Mouse (Mus musculus): ENCODE measurements at regions not wholly inside any gene's neighbourhood (a gene's known extent, or its start where the extent isn't known, plus 50 kb on each side); places are given as distances from the start of the nearest gene placed in this dataset.

- H3K36me3 ChIP-seq (ENCODE audit: control insufficient read depth, insufficient read depth, low read length): no peaks in the 10 kb centered on the region
- H3K27me3 ChIP-seq (ENCODE audit: control insufficient read depth, insufficient read depth, low read length): no peaks in the 10 kb centered on the region
- 72% methylated on average over 6 of the region's 6 CpGs for WGBS
- no peak overlapping the region for H3K4me3 ChIP-seq (ENCODE audit: low read depth, low read length)
- no peaks in the 10 kb centered on the region for H3K4me1 ChIP-seq (ENCODE audit: control insufficient read depth, insufficient read depth, insufficient read length, low read length)
- TF ChIP-seq POLR2A (IDR thresholded peaks at IDR 0.05; ENCODE audit: low read depth, low read length) (no peak), CTCF (IDR thresholded peaks at IDR 0.05; ENCODE audit: extremely low read depth, insufficient read length, insufficient replicate concordance, low read depth, low read length) (no peak)
- H3K27ac ChIP-seq (ENCODE audit: insufficient read depth, low read depth, low read length): no peak overlapping the region
Measured at GRCm38 (mm10) chr3:38084548-38084947, 360.3 kb upstream of the Gm5148 start.

GRCm38 (mm10) chr3:38082386-38082785 is 358.1 kb upstream of the Gm5148 start:
- Histone ChIP-seq H3K36me3 (ENCODE audit: control insufficient read depth, insufficient read depth, low read length) (no peaks in the 10 kb centered on the region), H3K27ac (ENCODE audit: insufficient read depth, low read depth, low read length) (no peak overlapping the region), H3K4me1 (ENCODE audit: control insufficient read depth, insufficient read depth, insufficient read length, low read length) (no peaks in the 10 kb centered on the region), H3K27me3 (ENCODE audit: control insufficient read depth, insufficient read depth, low read length) (no peaks in the 10 kb centered on the region), H3K4me3 (ENCODE audit: low read depth, low read length) (no peak overlapping the region)
- 82% methylated on average over 11 of the region's 11 CpGs for WGBS
- no peak for TF ChIP-seq POLR2A (IDR thresholded peaks at IDR 0.05; ENCODE audit: low read depth, low read length)
- no peak for TF ChIP-seq CTCF (IDR thresholded peaks at IDR 0.05; ENCODE audit: extremely low read depth, insufficient read length, insufficient replicate concordance, low read depth, low read length)

- no peaks in the 10 kb centered on the region for H3K4me1 ChIP-seq (ENCODE audit: control insufficient read depth, insufficient read depth, insufficient read length, low read length)
- H3K27me3 ChIP-seq (ENCODE audit: control insufficient read depth, insufficient read depth, low read length): no peaks in the 10 kb centered on the region
- H3K4me3 ChIP-seq (ENCODE audit: low read depth, low read length): no peak overlapping the region
- H3K36me3 ChIP-seq (ENCODE audit: control insufficient read depth, insufficient read depth, low read length): no peaks in the 10 kb centered on the region
- WGBS: 36% methylated on average over 1 of the region's 1 CpGs
- TF ChIP-seq POLR2A (IDR thresholded peaks at IDR 0.05; ENCODE audit: low read depth, low read length) (no peak), CTCF (IDR thresholded peaks at IDR 0.05; ENCODE audit: extremely low read depth, insufficient read length, insufficient replicate concordance, low read depth, low read length) (no peak)
- H3K27ac ChIP-seq (ENCODE audit: insufficient read depth, low read depth, low read length): no peak overlapping the region
Measured at GRCm38 (mm10) chr3:38076835-38077234, 352.5 kb upstream of the Gm5148 start.

DNA sequence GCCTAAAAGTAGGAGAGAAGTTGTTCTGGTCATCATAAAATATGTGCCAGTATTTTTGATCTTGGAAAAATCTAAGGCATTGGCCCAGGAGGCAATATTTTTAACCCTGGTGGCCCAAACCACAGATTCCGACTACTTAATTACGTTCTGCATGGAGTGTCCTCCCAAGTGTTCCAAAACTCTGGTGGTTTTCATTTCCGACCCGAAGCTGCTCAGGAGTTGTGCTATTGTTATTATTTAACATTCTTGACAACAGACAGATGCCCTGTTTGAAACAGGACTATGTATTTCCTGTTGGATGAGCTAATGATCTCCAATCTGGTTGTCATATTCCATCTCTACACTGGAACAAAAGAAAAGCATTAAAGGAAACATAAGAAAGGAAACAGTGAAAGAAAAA is 349.7 kb upstream of the Gm5148 start:
- H3K27ac ChIP-seq (ENCODE audit: insufficient read depth, low read depth, low read length): no peak overlapping the region
- no peak overlapping the region for H3K4me3 ChIP-seq (ENCODE audit: low read depth, low read length)
- no peaks in the 10 kb centered on the region for H3K4me1 ChIP-seq (ENCODE audit: control insufficient read depth, insufficient read depth, insufficient read length, low read length)
- WGBS: 81% methylated on average over 4 of the region's 4 CpGs
- H3K27me3 ChIP-seq (ENCODE audit: control insufficient read depth, insufficient read depth, low read length): no peaks in the 10 kb centered on the region
- TF ChIP-seq CTCF (IDR thresholded peaks at IDR 0.05; ENCODE audit: extremely low read depth, insufficient read length, insufficient replicate concordance, low read depth, low read length) (no peak), POLR2A (IDR thresholded peaks at IDR 0.05; ENCODE audit: low read depth, low read length) (no peak)
- no peaks in the 10 kb centered on the region for H3K36me3 ChIP-seq (ENCODE audit: control insufficient read depth, insufficient read depth, low read length)

GRCm38 (mm10) chr3:38055627-38056026 is 331.3 kb upstream of the Gm5148 start:
- Histone ChIP-seq H3K27me3 (ENCODE audit: control insufficient read depth, insufficient read depth, low read length) (no peaks in the 10 kb centered on the region), H3K36me3 (ENCODE audit: control insufficient read depth, insufficient read depth, low read length) (no peaks in the 10 kb centered on the region), H3K4me1 (ENCODE audit: control insufficient read depth, insufficient read depth, insufficient read length, low read length) (no peaks in the 10 kb centered on the region), H3K27ac (ENCODE audit: insufficient read depth, low read depth, low read length) (no peak overlapping the region), H3K4me3 (ENCODE audit: low read depth, low read length) (no peak overlapping the region)
- WGBS: 55% methylated on average over 9 of the region's 9 CpGs
- no peak for TF ChIP-seq CTCF (IDR thresholded peaks at IDR 0.05; ENCODE audit: extremely low read depth, insufficient read length, insufficient replicate concordance, low read depth, low read length)
- TF ChIP-seq POLR2A (IDR thresholded peaks at IDR 0.05; ENCODE audit: low read depth, low read length): no peak

- TF ChIP-seq CTCF (IDR thresholded peaks at IDR 0.05; ENCODE audit: extremely low read depth, insufficient read length, insufficient replicate concordance, low read depth, low read length): no peak
- no peak for TF ChIP-seq POLR2A (IDR thresholded peaks at IDR 0.05; ENCODE audit: low read depth, low read length)
- H3K27ac ChIP-seq (ENCODE audit: insufficient read depth, low read depth, low read length): no peak overlapping the region
- no peaks in the 10 kb centered on the region for H3K4me1 ChIP-seq (ENCODE audit: control insufficient read depth, insufficient read depth, insufficient read length, low read length)
- no peak overlapping the region for H3K4me3 ChIP-seq (ENCODE audit: low read depth, low read length)
- 86% methylated on average over 7 of the region's 7 CpGs for WGBS
- H3K27me3 ChIP-seq (ENCODE audit: control insufficient read depth, insufficient read depth, low read length): no peaks in the 10 kb centered on the region
- H3K36me3 ChIP-seq (ENCODE audit: control insufficient read depth, insufficient read depth, low read length): no peaks in the 10 kb centered on the region
Measured at GRCm38 (mm10) chr3:38052941-38053340, 328.7 kb upstream of the Gm5148 start.

DNA sequence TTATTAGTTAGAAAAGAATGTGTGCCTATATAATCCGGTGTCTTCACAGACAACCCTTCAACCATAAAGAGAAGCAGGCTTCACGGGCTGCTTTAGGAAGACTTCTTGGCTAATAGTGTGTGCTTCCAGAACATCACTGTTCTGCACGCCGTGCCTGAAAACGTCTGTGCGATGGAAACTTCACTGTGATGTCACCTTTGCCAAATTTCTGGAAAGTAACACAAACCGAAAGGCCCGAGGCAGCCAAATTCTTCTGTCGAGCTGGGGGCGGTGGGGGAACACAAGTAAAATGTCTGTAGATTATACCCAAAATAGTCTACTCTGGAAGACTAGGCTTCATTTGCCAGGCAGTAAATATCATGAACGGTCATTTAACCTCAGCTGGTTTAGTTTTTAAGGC is 327.5 kb upstream of the Gm5148 start:
- Histone ChIP-seq H3K36me3 (ENCODE audit: control insufficient read depth, insufficient read depth, low read length) (no peaks in the 10 kb centered on the region), H3K4me1 (ENCODE audit: control insufficient read depth, insufficient read depth, insufficient read length, low read length) (no peaks in the 10 kb centered on the region), H3K27ac (ENCODE audit: insufficient read depth, low read depth, low read length) (no peak overlapping the region), H3K27me3 (ENCODE audit: control insufficient read depth, insufficient read depth, low read length) (no peaks in the 10 kb centered on the region), H3K4me3 (ENCODE audit: low read depth, low read length) (no peak overlapping the region)
- WGBS: 88% methylated on average over 11 of the region's 11 CpGs
- TF ChIP-seq CTCF (IDR thresholded peaks at IDR 0.05; ENCODE audit: extremely low read depth, insufficient read length, insufficient replicate concordance, low read depth, low read length) (no peak), POLR2A (IDR thresholded peaks at IDR 0.05; ENCODE audit: low read depth, low read length) (no peak)

- WGBS: 78% methylated on average over 9 of the region's 9 CpGs
- H3K27me3 ChIP-seq (ENCODE audit: control insufficient read depth, insufficient read depth, low read length): no peaks in the 10 kb centered on the region
- H3K4me3 ChIP-seq (ENCODE audit: low read depth, low read length): no peak overlapping the region
- H3K27ac ChIP-seq (ENCODE audit: insufficient read depth, low read depth, low read length): no peak overlapping the region
- H3K4me1 ChIP-seq (ENCODE audit: control insufficient read depth, insufficient read depth, insufficient read length, low read length): no peaks in the 10 kb centered on the region
- TF ChIP-seq CTCF (IDR thresholded peaks at IDR 0.05; ENCODE audit: extremely low read depth, insufficient read length, insufficient replicate concordance, low read depth, low read length) (no peak), POLR2A (IDR thresholded peaks at IDR 0.05; ENCODE audit: low read depth, low read length) (no peak)
- no peaks in the 10 kb centered on the region for H3K36me3 ChIP-seq (ENCODE audit: control insufficient read depth, insufficient read depth, low read length)
Measured at GRCm38 (mm10) chr3:38050856-38051255, 326.6 kb upstream of the Gm5148 start.
